Mouse (Mus musculus): ENCODE measurements around the gene Stat3. TPM values are rescaled to one million over a fixed set of nuclear protein-coding genes. Genes with fewer than 3 reads are reported as not detected.

Stat3 gene
- polyA plus RNA-seq, 2 experiments, result 56.1 to 65.9 TPM

- no peak for TF ChIP-seq POLR2A (IDR thresholded peaks at IDR 0.05; ENCODE audit: borderline replicate concordance, extremely low read depth, insufficient read depth, insufficient read length)
Observed at GRCm38 (mm10) chr11:100850778-100851528, 88.4 kb downstream of the Stat3 start.

GRCm38 (mm10) chr11:100850038-100850777, 89.1 kb downstream of the Stat3 start, which contains the start of gene Stat5b:
Gene Stat5b, minus strand, starts transcription at chr11:100850724.
- no peaks in the 10 kb centered on the region for H3K27me3 ChIP-seq (ENCODE audit: control insufficient read depth, insufficient read depth, low read length)
- 1% methylated on average over 41 of the region's 104 CpGs for WGBS
- peak within 1 kb of the TSS; percentile 97 for H3K4me3 ChIP-seq (replicated peaks; ENCODE audit: low read length)
- peak within 1 kb of the TSS; percentile 75 for H3K4me2 ChIP-seq (replicated peaks; ENCODE audit: low read depth, low read length, severe bottlenecking)
- no peaks in the 10 kb centered on the region for H3K9me3 ChIP-seq (ENCODE audit: control insufficient read depth, low read length)
- H3K9ac ChIP-seq (ENCODE audit: low read depth, low read length, severe bottlenecking), result peak within 1 kb of the TSS; percentile 96
- no peaks in the 10 kb centered on the region for H3K36me3 ChIP-seq (ENCODE audit: control insufficient read depth, insufficient read depth, low read length)
- H3K4me1 ChIP-seq (ENCODE audit: control insufficient read depth, insufficient read depth, low read length), result 0 out of 2 replicates have a peak, but pooled peaks cover 10% of the 10 kb centered on the region
- peak; percentile 70 for DNase-seq (ENCODE audit: low spot score)
- TF ChIP-seq POLR2A (IDR thresholded peaks at IDR 0.05; ENCODE audit: borderline replicate concordance, extremely low read depth, insufficient read depth, insufficient read length), result peak; percentile 76; the same call in 1 of the 2 replicates
- peak within 1 kb of the TSS; percentile 73 for H3K27ac ChIP-seq (replicated peaks; ENCODE audit: low read depth, low read length)
- peak; percentile 71 for ATAC-seq (ENCODE audit: low FRiP score, low read depth)

More at GRCm38 (mm10) chr11:100850778-100851528, 88.4 kb downstream of the Stat3 start:
- 2% methylated on average over 25 of the region's 33 CpGs for whole genome bisulfite sequencing
- Histone ChIP-seq H3K9ac (ENCODE audit: low read depth, low read length, severe bottlenecking) (peak overlapping the region; percentile 96), H3K36me3 (ENCODE audit: control insufficient read depth, insufficient read depth, low read length) (no peaks in the 10 kb centered on the region), H3K27me3 (ENCODE audit: control insufficient read depth, insufficient read depth, low read length) (no peaks in the 10 kb centered on the region), H3K9me3 (ENCODE audit: control insufficient read depth, low read length) (no peaks in the 10 kb centered on the region), H3K4me3 (replicated peaks; ENCODE audit: low read length) (peak overlapping the region; percentile 97), H3K4me1 (ENCODE audit: control insufficient read depth, insufficient read depth, low read length) (0 out of 2 replicates have a peak, but pooled peaks cover 10% of the 10 kb centered on the region), H3K27ac (replicated peaks; ENCODE audit: low read depth, low read length) (peak overlapping the region; percentile 73; the same call in 1 of the 2 replicates), H3K4me2 (replicated peaks; ENCODE audit: low read depth, low read length, severe bottlenecking) (peak overlapping the region; percentile 75)
- DNase-seq (ENCODE audit: low spot score) (peak; percentile 22), ATAC-seq (ENCODE audit: low FRiP score, low read depth) (peak; percentile 24; the same call in 1 of the 2 replicates)

GRCm38 (mm10) chr11:100849456-100850037, 89.8 kb downstream of the Stat3 start:
- H3K4me3 ChIP-seq (replicated peaks; ENCODE audit: low read length), result peak overlapping the region; percentile 97
- DNase-seq (ENCODE audit: low spot score) (no peak), ATAC-seq (ENCODE audit: low FRiP score, low read depth) (peak; percentile 21; the same call in 1 of the 2 replicates)
- H3K9ac ChIP-seq (ENCODE audit: low read depth, low read length, severe bottlenecking), result peak overlapping the region; percentile 96
- no peaks in the 10 kb centered on the region for H3K36me3 ChIP-seq (ENCODE audit: control insufficient read depth, insufficient read depth, low read length)
- TF ChIP-seq POLR2A (IDR thresholded peaks at IDR 0.05; ENCODE audit: borderline replicate concordance, extremely low read depth, insufficient read depth, insufficient read length), result no peak
- H3K4me2 ChIP-seq (replicated peaks; ENCODE audit: low read depth, low read length, severe bottlenecking), result peak overlapping the region; percentile 75
- H3K27me3 ChIP-seq (ENCODE audit: control insufficient read depth, insufficient read depth, low read length), result no peaks in the 10 kb centered on the region
- H3K4me1 ChIP-seq (ENCODE audit: control insufficient read depth, insufficient read depth, low read length), result 0 out of 2 replicates have a peak, but pooled peaks cover 10% of the 10 kb centered on the region
- 4% methylated on average over 13 of the region's 13 CpGs for WGBS
- peak overlapping the region; percentile 73; the same call in 1 of the 2 replicates for H3K27ac ChIP-seq (replicated peaks; ENCODE audit: low read depth, low read length)
- no peaks in the 10 kb centered on the region for H3K9me3 ChIP-seq (ENCODE audit: control insufficient read depth, low read length)

DNA sequence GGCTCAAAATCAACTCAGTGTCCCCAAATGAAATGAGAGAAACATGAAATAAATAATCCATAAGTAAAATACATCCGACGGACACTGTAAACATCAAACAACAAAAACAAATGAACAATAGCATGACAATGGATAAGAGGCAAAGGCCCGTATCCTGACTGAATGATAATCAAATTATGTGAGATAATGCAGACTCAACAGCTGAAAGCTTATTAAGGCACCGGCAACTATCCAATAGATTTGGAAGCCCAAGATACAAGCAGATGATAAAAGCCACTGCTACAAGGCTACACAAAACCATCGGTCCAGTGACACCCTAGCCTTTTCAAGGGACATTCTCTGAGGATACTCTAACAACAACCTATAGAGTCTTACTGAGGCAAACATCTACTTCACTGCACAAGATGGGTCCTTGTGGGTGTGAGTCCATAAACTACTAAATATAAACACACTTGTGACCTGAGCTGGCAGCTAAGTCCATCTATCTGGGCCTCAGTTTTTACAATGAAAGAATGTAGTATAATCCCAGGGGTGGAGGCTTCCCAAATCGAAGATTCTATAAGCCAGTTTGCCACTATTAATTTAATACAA, 90.5 kb downstream of the Stat3 start:
- no peak for TF ChIP-seq POLR2A (IDR thresholded peaks at IDR 0.05; ENCODE audit: borderline replicate concordance, extremely low read depth, insufficient read depth, insufficient read length)
- H3K4me1 ChIP-seq (ENCODE audit: control insufficient read depth, insufficient read depth, low read length), result 0 out of 2 replicates have a peak, but pooled peaks cover 10% of the 10 kb centered on the region
- H3K27me3 ChIP-seq (ENCODE audit: control insufficient read depth, insufficient read depth, low read length), result no peaks in the 10 kb centered on the region
- 77% methylated on average over 6 of the region's 6 CpGs for WGBS
- H3K4me2 ChIP-seq (replicated peaks; ENCODE audit: low read depth, low read length, severe bottlenecking), result peak overlapping the region; percentile 75
- H3K36me3 ChIP-seq (ENCODE audit: control insufficient read depth, insufficient read depth, low read length), result no peaks in the 10 kb centered on the region
- no peak overlapping the region for H3K27ac ChIP-seq (replicated peaks; ENCODE audit: low read depth, low read length)
- H3K4me3 ChIP-seq (replicated peaks; ENCODE audit: low read length), result peak overlapping the region; percentile 97
- H3K9me3 ChIP-seq (ENCODE audit: control insufficient read depth, low read length), result no peaks in the 10 kb centered on the region
- DNase-seq (ENCODE audit: low spot score) (no peak), ATAC-seq (ENCODE audit: low FRiP score, low read depth) (no peak)
- peak overlapping the region; percentile 96; the same call in 1 of the 2 replicates for H3K9ac ChIP-seq (ENCODE audit: low read depth, low read length, severe bottlenecking)
